In genomic region chr1:181408086-181408975, GRCm38 (mm10) we compare ENCODE assay signal across 15 mouse cellular contexts. TPM values are rescaled to one million over a fixed set of nuclear protein-coding genes. Genes with fewer than 3 reads are reported as not detected.
A peak's percentile ranks its signal among the peaks of the same experiment; 100 is the strongest.
DNase-seq lines count a peak whose midpoint lies in the region; ATAC-seq lines count a peak whose summit lies in the region.
"Had no signal": no experiment of that assay in that cellular context is flagged by ENCODE, and none has a peak within 500 bp of the region (broad histone marks: within the 10 kb centered on the region; RNA-seq: fewer than 3 reads in every experiment).

No protein-coding gene starts in this region.

- no peak for ATAC-seq in forebrain, embryonic 14.5 days
- no peak for ATAC-seq in forebrain, embryonic 16.5 days
- ATAC-seq in megakaryocyte progenitor cell, adult 5-6 weeks (replicated peaks; ENCODE audit: poor library complexity): peak; percentile 45

- peaks cover 14% of the 10 kb centered on the region for H3K4me1 ChIP-seq in forebrain, embryonic 14.5 days (ENCODE audit: control insufficient read depth, insufficient read depth, low read length)
- H3K4me1 ChIP-seq in forebrain, embryonic 16.5 days (replicated peaks; ENCODE audit: control insufficient read depth, insufficient read depth, low read length): peaks cover 31% of the 10 kb centered on the region
- H3K4me1 ChIP-seq: lung, embryonic 15.5 days had no signal

- H3K36me3 ChIP-seq in forebrain, embryonic 14.5 days (ENCODE audit: control insufficient read depth, insufficient read depth, low read length): no peaks in the 10 kb centered on the region
- no peaks in the 10 kb centered on the region for H3K36me3 ChIP-seq in forebrain, embryonic 16.5 days (ENCODE audit: control insufficient read depth, insufficient read depth)
- H3K36me3 ChIP-seq: G1E; lung, embryonic 15.5 days had no signal

- peak overlapping the region; percentile 41; the same call in 1 of the 2 replicates for H3K27ac ChIP-seq in forebrain, embryonic 14.5 days (ENCODE audit: low read depth, low read length)
- no peak overlapping the region for H3K27ac ChIP-seq in forebrain, embryonic 16.5 days (ENCODE audit: low read length)
- H3K27ac ChIP-seq: lung, embryonic 15.5 days had no signal

- no peaks in the 10 kb centered on the region for H3K27me3 ChIP-seq in forebrain, embryonic 14.5 days (replicated peaks; ENCODE audit: control insufficient read depth, insufficient read depth, low read length)
- no peaks in the 10 kb centered on the region for H3K27me3 ChIP-seq in forebrain, embryonic 16.5 days (replicated peaks; ENCODE audit: control insufficient read depth, insufficient read depth, low read length)
- H3K27me3 ChIP-seq: lung, embryonic 15.5 days had no signal

- no peak overlapping the region for H3K9ac ChIP-seq in forebrain, embryonic 14.5 days (ENCODE audit: low read length)
- no peak overlapping the region for H3K9ac ChIP-seq in forebrain, embryonic 16.5 days (replicated peaks; ENCODE audit: low read depth, low read length)
- H3K9ac ChIP-seq: lung, embryonic 15.5 days had no signal

- H3K4me3 ChIP-seq in forebrain, embryonic 14.5 days (ENCODE audit: low read depth, low read length): no peak overlapping the region
- no peak overlapping the region for H3K4me3 ChIP-seq in forebrain, embryonic 16.5 days (replicated peaks; ENCODE audit: low read length)
- H3K4me3 ChIP-seq: lung, embryonic 15.5 days had no signal

- no peak overlapping the region for H3K4me2 ChIP-seq in forebrain, embryonic 14.5 days (ENCODE audit: low read length)
- H3K4me2 ChIP-seq in forebrain, embryonic 16.5 days (ENCODE audit: low read length): no peak overlapping the region
- H3K4me2 ChIP-seq: lung, embryonic 15.5 days had no signal

- no peak for DNase-seq in forebrain, embryonic 14.5 days (ENCODE audit: low spot score)
- DNase-seq in brain, adult 2 months (ENCODE audit: low read depth, low spot score): peak; percentile 65
- peak; percentile 69 to 81 for DNase-seq in cerebellum, postnatal 25 days
- no peak for DNase-seq in liver
- DNase-seq in urinary bladder, postnatal 4 days (ENCODE audit: low spot score in 2 of 2): no peak
- DNase-seq in adrenal gland, postnatal 25 days: no peak
- DNase-seq: B cell, adult 2 months; kidney, postnatal 36 days; layer of hippocampus, postnatal 36 days; thymus, adult 2 months had no signal

- no peaks in the 10 kb centered on the region for H3K9me3 ChIP-seq in forebrain, embryonic 14.5 days (replicated peaks; ENCODE audit: control insufficient read depth, low read length)
- H3K9me3 ChIP-seq in forebrain, embryonic 16.5 days (ENCODE audit: control insufficient read depth, low read length): no peaks in the 10 kb centered on the region
- H3K9me3 ChIP-seq: G1E; lung, embryonic 15.5 days had no signal

- 71% methylated on average over 18 of the region's 18 CpGs for WGBS in forebrain, embryonic 14.5 days
- WGBS in forebrain, embryonic 16.5 days: 63% methylated on average over 18 of the region's 18 CpGs

RNA-seq across cellular contexts. Expression of gene Cnih3, which starts 55.9 kb away (rescaled TPM):
- polyA plus RNA-seq in forebrain, embryonic 14.5 days (2014; fragmentation: Nextera tagmentation; extraction: Ambion mirVana): 17.0 and 27.9 TPM in 2 replicates
- 43.4 and 46.8 TPM in 2 replicates for polyA plus RNA-seq in forebrain, embryonic 16.5 days (2015; fragmentation: Nextera tagmentation; extraction: Ambion mirVana)
- not detected in 2 replicates for total RNA-seq in megakaryocyte progenitor cell, adult 5-6 weeks (2015)
- total RNA-seq in megakaryocyte progenitor cell, adult 5-6 weeks (2017): not detected in 2 replicates
- not detected in 2 replicates for total RNA-seq in adrenal gland, postnatal 25 days (2021)
- total RNA-seq: hematopoietic stem cell, adult 5-6 weeks had no signal
- polyA plus RNA-seq: G1E; thymus, adult 2 months had no signal

Comparison
In these comparisons a context has a peak if more than half of its experiments do, and no peak if none do; other contexts are left out.
1. DNase-seq: peak in brain, adult 2 months (single experiment) and cerebellum, postnatal 25 days (2 of 2); none in forebrain, embryonic 14.5 days (single experiment), liver (single experiment), urinary bladder, postnatal 4 days (0 of 2) and adrenal gland, postnatal 25 days (single experiment).